Mouse (Mus musculus) heart, postnatal 0 days (tissue): ENCODE measurements at regions not wholly inside any gene's neighbourhood (a gene's known extent, or its start where the extent isn't known, plus 50 kb on each side); places are given as distances from the start of the nearest gene placed in this dataset.

ENCODE experiments used
- CTCF ChIP-seq: IDR thresholded peaks from 2 replicates; pipeline ENCODE4 v1.5.1; 2016; ENCODE audit warnings: antibody characterized with exemption, control low read depth, low read depth
- EP300 ChIP-seq: IDR thresholded peaks from 2 replicates; pipeline ENCODE4 v1.6.1; 2016; ENCODE audit warnings: antibody characterized with exemption, low read depth

- TF ChIP-seq CTCF (no peak), EP300 (no peak)
Measured at GRCm38 (mm10) chr3:150588474-150588873, 849.2 kb upstream of the Adgrl4 start.
